Mouse (Mus musculus) CH12.LX (cell line): ENCODE results near the gene Ociad2.

Source experiments
- CHD1 ChIP-seq: IDR thresholded peaks from 2 replicates; pipeline ENCODE4 v1.6.1; 2012; ENCODE audit warnings: low read depth, low read length, improper control_type of control experiment, inconsistent platforms
- CHD2 ChIP-seq: IDR thresholded peaks from 2 replicates; pipeline ENCODE4 v1.6.1; 2011; ENCODE audit warnings: low read length, improper control_type of control experiment
- CTCF ChIP-seq, 2 experiments: IDR thresholded peaks in 1 of 2; conservative IDR thresholded peaks in 1 of 2; 2 replicates each; pipeline ENCODE4 v1.5.1; 2011 to 2012; ENCODE audit warnings: low read depth in 2 of 2, low read length in 2 of 2, improper control_type of control experiment in 1 of 2, inconsistent platforms in 1 of 2, mild to moderate bottlenecking in 1 of 2, moderate library complexity in 1 of 2
- ELF1 ChIP-seq: IDR thresholded peaks from 2 replicates; pipeline ENCODE4 v1.6.1; 2014; ENCODE audit warnings: low read depth, mild to moderate bottlenecking, inconsistent platforms, low read length, improper control_type of control experiment
- EP300 ChIP-seq: IDR thresholded peaks from 2 replicates; pipeline ENCODE4 v1.6.1; 2011; ENCODE audit warnings: low read length, improper control_type of control experiment
- JUND ChIP-seq: conservative IDR thresholded peaks from 2 replicates; pipeline ENCODE4 v1.6.1; 2011; ENCODE audit warnings: low read depth, low read length, improper control_type of control experiment
- MAZ ChIP-seq: IDR thresholded peaks from 2 replicates; pipeline ENCODE4 v1.6.1; 2012; ENCODE audit warnings: low read depth, mild to moderate bottlenecking, inconsistent platforms, low read length, improper control_type of control experiment, moderate library complexity
- MEF2A ChIP-seq: IDR thresholded peaks from 2 replicates; pipeline ENCODE4 v1.6.1; 2014; ENCODE audit warnings: low read depth, mild to moderate bottlenecking, inconsistent platforms, low read length, improper control_type of control experiment, borderline replicate concordance
- POLR2A ChIP-seq: IDR thresholded peaks from 2 replicates; pipeline ENCODE4 v1.6.1; 2011; ENCODE audit warnings: low read depth, mild to moderate bottlenecking, improper control_type of control experiment, low read length
- RAD21 ChIP-seq: IDR thresholded peaks from 2 replicates; pipeline ENCODE4 v1.6.1; 2011; ENCODE audit warnings: low read depth, mild to moderate bottlenecking, low read length, improper control_type of control experiment, moderate library complexity
- TBP ChIP-seq: conservative IDR thresholded peaks from 2 replicates; pipeline ENCODE4 v1.6.1; 2011; ENCODE audit warnings: low read depth, low read length, improper control_type of control experiment
- USF1 ChIP-seq: IDR thresholded peaks from 2 replicates; pipeline ENCODE4 v1.6.1; 2014; ENCODE audit warnings: low read depth, mild to moderate bottlenecking, inconsistent platforms, low read length, improper control_type of control experiment

GRCm38 (mm10) chr5:73293458-73293827 lies 47.4 kb downstream of the Ociad2 start:
- peak; percentile 35; the same call in 1 of the 2 replicates for TF ChIP-seq EP300
- TF ChIP-seq USF1, result no peak
- TF ChIP-seq MEF2A, result no peak
- TF ChIP-seq POLR2A, result no peak
- TF ChIP-seq MAZ, result no peak
- no peak for TF ChIP-seq ELF1
- TF ChIP-seq CTCF (conservative IDR thresholded peaks at IDR 0.05 in 1 of 2, IDR thresholded peaks at IDR 0.05 in 1 of 2; ENCODE audit: low read depth in 2 of 2, low read length in 2 of 2), result no peak
- TF ChIP-seq TBP, result 0 out of 2 replicates have a peak, but pooled peaks have one; percentile 7
- TF ChIP-seq JUND, result peak; percentile 78; the same call in 1 of the 2 replicates
- no peak for TF ChIP-seq CHD1
- no peak for TF ChIP-seq RAD21
- no peak for TF ChIP-seq CHD2
